Mouse (Mus musculus): ENCODE measurements around the gene Ifna9. TPM values are rescaled to one million over a fixed set of nuclear protein-coding genes. Genes with fewer than 3 reads are reported as not detected.
"Not testable (repeated sequence)": the region's sequence is repeated elsewhere in the genome, so short reads cannot be mapped to it uniquely, and the experiment has no call there.

Gene Ifna9
- polyA plus RNA-seq (2014; fragmentation: Nextera tagmentation; extraction: Ambion mirVana), result not detected in 2 replicates

DNA sequence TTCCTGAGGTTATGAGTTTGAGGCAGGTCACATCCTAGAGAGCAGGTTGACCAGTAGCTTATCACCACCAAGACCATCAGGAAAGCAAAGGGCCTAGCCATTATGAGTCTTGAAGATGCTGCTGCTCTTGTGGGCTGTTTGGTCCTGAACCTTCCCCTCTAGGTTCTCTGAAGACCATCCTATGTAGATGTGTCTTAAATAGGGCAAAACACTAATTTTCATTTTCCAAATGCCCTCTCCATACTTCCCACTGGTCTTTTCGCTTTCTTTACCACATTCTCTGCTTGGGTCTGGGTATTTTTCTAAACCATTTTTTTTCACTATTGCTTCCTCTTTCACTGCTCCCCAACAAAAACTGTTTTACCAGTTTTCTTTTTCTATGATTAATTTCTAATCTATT is at the start of gene Ifna9:
Gene Ifna9 (minus strand): TSS at position 101 of the 400 bp plus-strand sequence.
- Histone ChIP-seq H3K4me2 (no peak within 1 kb of the TSS), H3K27me3 (ENCODE audit: control insufficient read depth, insufficient read depth, low read length) (no peaks in the 10 kb centered on the region), H3K9me3 (replicated peaks; ENCODE audit: control insufficient read depth, low read length) (no peaks in the 10 kb centered on the region), H3K4me1 (ENCODE audit: control insufficient read depth, insufficient read depth, low read length) (no peaks in the 10 kb centered on the region), H3K9ac (ENCODE audit: low read depth, low read length) (no peak within 1 kb of the TSS), H3K36me3 (ENCODE audit: control insufficient read depth, insufficient read depth, low read length) (no peaks in the 10 kb centered on the region), H3K4me3 (ENCODE audit: low read depth, low read length) (no peak within 1 kb of the TSS), H3K27ac (ENCODE audit: low read depth, low read length) (no peak within 1 kb of the TSS)
- WGBS (ENCODE audit: insufficient replicate concordance), result 74% methylated on average over 1 of the region's 1 CpGs
- ATAC-seq (replicated peaks; ENCODE audit: insufficient number of reproducible peaks, low FRiP score, low TSS enrichment), result no peak

DNA sequence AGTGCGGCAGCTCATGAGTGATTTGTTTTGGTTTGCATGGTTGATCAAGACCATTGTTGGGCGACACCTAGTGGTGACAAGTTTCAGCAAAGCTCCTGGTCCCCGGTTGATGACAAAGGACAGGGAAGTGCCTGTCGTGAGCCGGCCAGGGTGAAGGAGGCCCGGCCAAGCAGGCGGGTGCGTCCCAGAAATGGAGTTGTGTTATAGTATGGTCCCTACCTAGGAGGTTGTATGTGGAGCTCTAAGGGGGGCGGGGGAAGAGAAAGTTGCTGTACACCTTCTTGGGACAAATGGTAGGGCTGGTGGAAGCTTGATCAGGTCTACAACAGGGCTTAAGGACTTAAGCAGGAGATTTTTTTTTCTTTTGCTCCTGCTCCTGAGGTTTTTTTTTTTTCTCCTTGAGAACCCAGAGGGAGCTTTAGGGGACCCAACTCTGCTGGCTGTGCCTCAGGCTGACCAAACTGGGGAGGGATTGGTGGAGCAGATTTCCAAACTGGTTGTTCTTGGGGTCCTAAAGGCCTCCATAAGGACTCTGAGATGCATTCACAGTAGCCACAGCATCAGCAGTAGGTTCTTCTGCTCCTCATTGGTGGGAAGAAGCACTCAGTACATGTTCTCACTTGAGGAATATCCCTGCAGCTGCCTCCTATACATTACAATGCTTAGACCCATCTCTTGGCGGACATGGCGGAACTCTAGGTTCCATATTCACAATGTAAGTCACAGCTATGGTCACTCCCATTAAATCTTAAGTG is 49.1 kb upstream of the Ifna9 start:
- ATAC-seq (replicated peaks; ENCODE audit: insufficient number of reproducible peaks, low FRiP score, low TSS enrichment), result peak; percentile 90
- Histone ChIP-seq H3K4me2 (peak overlapping the region; percentile 56), H3K36me3 (ENCODE audit: control insufficient read depth, insufficient read depth, low read length) (no peaks in the 10 kb centered on the region), H3K27ac (ENCODE audit: low read depth, low read length) (no peak overlapping the region), H3K4me3 (ENCODE audit: low read depth, low read length) (peak overlapping the region; percentile 41), H3K9me3 (replicated peaks; ENCODE audit: control insufficient read depth, low read length) (no peaks in the 10 kb centered on the region), H3K27me3 (ENCODE audit: control insufficient read depth, insufficient read depth, low read length) (no peaks in the 10 kb centered on the region), H3K4me1 (ENCODE audit: control insufficient read depth, insufficient read depth, low read length) (no peaks in the 10 kb centered on the region), H3K9ac (ENCODE audit: low read depth, low read length) (no peak overlapping the region)
- WGBS (ENCODE audit: insufficient replicate concordance), result 24% methylated on average over 11 of the region's 11 CpGs

DNA sequence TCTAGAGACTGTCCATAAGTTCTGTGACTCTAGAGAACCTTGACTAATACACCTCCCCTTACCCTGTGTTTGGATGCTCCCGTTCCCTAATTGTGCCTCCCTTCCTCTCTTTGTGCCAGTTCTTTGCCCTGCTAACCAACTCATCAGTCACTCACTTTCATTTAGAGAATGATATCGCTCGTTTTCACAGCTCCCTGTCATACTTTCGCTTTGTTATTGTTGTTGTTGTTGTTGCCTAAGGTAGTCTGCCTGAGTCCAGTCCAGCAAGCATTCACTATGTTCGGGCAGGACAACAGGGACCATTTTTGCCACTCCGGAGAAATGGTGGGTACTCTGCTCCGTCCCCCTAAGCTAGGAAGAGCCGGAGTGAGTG is 48.5 kb upstream of the Ifna9 start:
- 66% methylated on average over 8 of the region's 8 CpGs for WGBS (ENCODE audit: insufficient replicate concordance)
- no peak overlapping the region for H3K9ac ChIP-seq (ENCODE audit: low read depth, low read length)
- no peaks in the 10 kb centered on the region for H3K36me3 ChIP-seq (ENCODE audit: control insufficient read depth, insufficient read depth, low read length)
- no peak overlapping the region for H3K27ac ChIP-seq (ENCODE audit: low read depth, low read length)
- H3K4me3 ChIP-seq (ENCODE audit: low read depth, low read length), result peak overlapping the region; percentile 41
- no peaks in the 10 kb centered on the region for H3K27me3 ChIP-seq (ENCODE audit: control insufficient read depth, insufficient read depth, low read length)
- no peaks in the 10 kb centered on the region for H3K4me1 ChIP-seq (ENCODE audit: control insufficient read depth, insufficient read depth, low read length)
- no peaks in the 10 kb centered on the region for H3K9me3 ChIP-seq (replicated peaks; ENCODE audit: control insufficient read depth, low read length)
- H3K4me2 ChIP-seq, result peak overlapping the region; percentile 56
- no peak for ATAC-seq (replicated peaks; ENCODE audit: insufficient number of reproducible peaks, low FRiP score, low TSS enrichment)

DNA sequence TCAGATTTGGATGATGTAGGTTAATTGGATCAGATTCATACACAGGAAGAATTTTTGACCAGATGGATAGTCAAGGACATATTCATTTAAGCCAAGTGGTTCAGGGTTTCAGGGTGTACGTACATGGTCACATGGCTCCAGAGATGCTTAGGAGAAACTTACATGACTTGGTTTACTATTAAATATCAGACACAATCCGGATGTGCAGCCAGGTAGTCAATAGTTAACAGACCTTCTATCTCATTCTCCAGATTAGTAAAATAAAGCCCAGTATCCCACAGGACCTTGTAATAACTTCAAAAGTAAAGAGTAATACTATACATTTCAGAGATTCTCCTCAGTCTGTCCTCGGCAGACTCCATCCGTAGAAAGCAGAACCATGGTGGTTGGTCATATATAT is 42.1 kb upstream of the Ifna9 start, which contains the start of gene C87499:
Gene C87499 (minus strand): TSS at position 101 of the 400 bp plus-strand sequence.
- H3K4me2 ChIP-seq, result no peak within 1 kb of the TSS
- no peak within 1 kb of the TSS for H3K4me3 ChIP-seq (ENCODE audit: low read depth, low read length)
- no peaks in the 10 kb centered on the region for H3K4me1 ChIP-seq (ENCODE audit: control insufficient read depth, insufficient read depth, low read length)
- H3K9ac ChIP-seq (ENCODE audit: low read depth, low read length), result no peak within 1 kb of the TSS
- H3K36me3 ChIP-seq (ENCODE audit: control insufficient read depth, insufficient read depth, low read length), result no peaks in the 10 kb centered on the region
- no peak within 1 kb of the TSS for H3K27ac ChIP-seq (ENCODE audit: low read depth, low read length)
- no peak for ATAC-seq (replicated peaks; ENCODE audit: insufficient number of reproducible peaks, low FRiP score, low TSS enrichment)
- 85% methylated on average over 4 of the region's 4 CpGs for WGBS (ENCODE audit: insufficient replicate concordance)
- H3K27me3 ChIP-seq (ENCODE audit: control insufficient read depth, insufficient read depth, low read length), result no peaks in the 10 kb centered on the region
- H3K9me3 ChIP-seq (replicated peaks; ENCODE audit: control insufficient read depth, low read length), result no peaks in the 10 kb centered on the region

DNA sequence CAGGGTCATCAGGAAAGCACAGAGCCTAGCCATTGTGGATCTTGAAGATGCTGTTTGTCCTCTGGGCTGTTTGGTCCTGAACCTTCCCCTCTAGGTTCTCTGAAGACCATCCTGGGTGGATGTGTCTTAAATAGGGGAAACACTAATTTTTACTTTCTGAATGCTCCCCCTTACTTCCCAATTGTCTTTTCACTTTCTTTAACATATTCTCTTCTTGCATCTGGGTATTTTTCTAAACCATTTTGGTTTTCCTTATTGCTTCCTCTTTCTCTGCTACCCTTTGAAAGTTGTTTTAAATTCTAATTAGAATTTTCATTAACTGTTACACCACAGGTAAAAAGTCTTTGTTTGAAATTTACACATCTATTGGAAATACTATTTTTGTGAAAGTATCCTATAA is 11.1 kb upstream of the Ifna9 start, which contains the start of gene Ifna12:
Gene Ifna12 (minus strand): TSS at position 101 of the 400 bp plus-strand sequence.
- Histone ChIP-seq H3K4me2 (no peak within 1 kb of the TSS), H3K9ac (ENCODE audit: low read depth, low read length) (no peak within 1 kb of the TSS), H3K27me3 (ENCODE audit: control insufficient read depth, insufficient read depth, low read length) (no peaks in the 10 kb centered on the region), H3K4me3 (ENCODE audit: low read depth, low read length) (no peak within 1 kb of the TSS), H3K9me3 (replicated peaks; ENCODE audit: control insufficient read depth, low read length) (no peaks in the 10 kb centered on the region), H3K36me3 (ENCODE audit: control insufficient read depth, insufficient read depth, low read length) (no peaks in the 10 kb centered on the region), H3K27ac (ENCODE audit: low read depth, low read length) (no peak within 1 kb of the TSS), H3K4me1 (ENCODE audit: control insufficient read depth, insufficient read depth, low read length) (no peaks in the 10 kb centered on the region)
- ATAC-seq (replicated peaks; ENCODE audit: insufficient number of reproducible peaks, low FRiP score, low TSS enrichment), result no peak

DNA sequence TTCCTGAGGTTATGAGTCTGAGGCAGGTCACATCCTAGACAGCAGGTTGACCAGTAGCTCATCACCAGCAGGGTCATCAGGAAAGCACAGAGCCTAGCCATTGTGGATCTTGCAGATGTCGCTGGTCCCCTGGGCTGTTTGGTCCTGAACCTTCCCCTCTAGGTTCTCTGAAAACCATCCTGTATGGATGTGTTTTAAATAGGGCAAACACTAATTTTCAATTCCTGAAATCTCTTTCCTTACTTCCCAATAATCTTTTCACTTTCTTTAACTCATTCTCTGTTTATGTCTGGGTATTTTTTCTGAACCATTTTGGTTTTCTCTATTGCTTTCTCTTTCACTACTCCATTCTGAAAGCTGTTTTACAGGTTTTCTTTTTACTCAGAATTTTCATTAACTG is 20.5 kb downstream of the Ifna9 start, which contains the start of gene Ifna14:
Gene Ifna14 (minus strand): TSS at position 101 of the 400 bp plus-strand sequence.
- no peak for ATAC-seq (replicated peaks; ENCODE audit: insufficient number of reproducible peaks, low FRiP score, low TSS enrichment)
- WGBS (ENCODE audit: insufficient replicate concordance), result 71% methylated on average over 1 of the region's 1 CpGs
- no peaks in the 10 kb centered on the region for H3K27me3 ChIP-seq (ENCODE audit: control insufficient read depth, insufficient read depth, low read length)

DNA sequence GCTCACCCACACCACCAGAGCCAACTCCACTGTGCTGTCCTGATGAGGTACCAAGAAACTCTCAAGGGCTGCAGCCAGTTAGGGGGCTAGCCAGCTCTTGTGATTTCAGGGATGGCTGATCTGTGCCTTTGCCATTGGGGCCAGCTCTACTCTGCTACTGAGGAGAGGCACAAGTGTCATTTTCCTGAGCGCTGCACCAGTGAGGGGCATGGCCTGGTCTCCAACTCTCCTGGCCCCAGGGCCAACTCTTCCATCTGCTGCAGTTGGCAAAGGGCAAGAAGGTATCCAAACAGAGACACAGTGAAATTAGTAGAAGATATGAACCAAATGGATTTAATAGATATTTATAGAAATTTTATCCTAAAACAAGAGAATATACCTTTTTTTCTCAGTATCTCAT is 30.4 kb downstream of the Ifna9 start:
- no peak for ATAC-seq (replicated peaks; ENCODE audit: insufficient number of reproducible peaks, low FRiP score, low TSS enrichment)
- Histone ChIP-seq H3K9me3 (replicated peaks; ENCODE audit: control insufficient read depth, low read length) (no peaks in the 10 kb centered on the region), H3K4me3 (ENCODE audit: low read depth, low read length) (no peak overlapping the region), H3K27me3 (ENCODE audit: control insufficient read depth, insufficient read depth, low read length) (no peaks in the 10 kb centered on the region), H3K4me2 (no peak overlapping the region), H3K36me3 (ENCODE audit: control insufficient read depth, insufficient read depth, low read length) (no peaks in the 10 kb centered on the region), H3K27ac (ENCODE audit: low read depth, low read length) (no peak overlapping the region), H3K4me1 (ENCODE audit: control insufficient read depth, insufficient read depth, low read length) (no peaks in the 10 kb centered on the region), H3K9ac (ENCODE audit: low read depth, low read length) (no peak overlapping the region)
- 90% methylated on average over 1 of the region's 1 CpGs for WGBS (ENCODE audit: insufficient replicate concordance)

More for the DNA sequence above, 20.5 kb downstream of the Ifna9 start, which contains the start of gene Ifna14:
- Histone ChIP-seq H3K9me3 (replicated peaks; ENCODE audit: control insufficient read depth, low read length) (no peaks in the 10 kb centered on the region), H3K36me3 (ENCODE audit: control insufficient read depth, insufficient read depth, low read length) (no peaks in the 10 kb centered on the region), H3K27ac (ENCODE audit: low read depth, low read length) (no peak within 1 kb of the TSS), H3K9ac (ENCODE audit: low read depth, low read length) (no peak within 1 kb of the TSS), H3K4me3 (ENCODE audit: low read depth, low read length) (no peak within 1 kb of the TSS), H3K4me2 (no peak within 1 kb of the TSS), H3K4me1 (ENCODE audit: control insufficient read depth, insufficient read depth, low read length) (no peaks in the 10 kb centered on the region)

DNA sequence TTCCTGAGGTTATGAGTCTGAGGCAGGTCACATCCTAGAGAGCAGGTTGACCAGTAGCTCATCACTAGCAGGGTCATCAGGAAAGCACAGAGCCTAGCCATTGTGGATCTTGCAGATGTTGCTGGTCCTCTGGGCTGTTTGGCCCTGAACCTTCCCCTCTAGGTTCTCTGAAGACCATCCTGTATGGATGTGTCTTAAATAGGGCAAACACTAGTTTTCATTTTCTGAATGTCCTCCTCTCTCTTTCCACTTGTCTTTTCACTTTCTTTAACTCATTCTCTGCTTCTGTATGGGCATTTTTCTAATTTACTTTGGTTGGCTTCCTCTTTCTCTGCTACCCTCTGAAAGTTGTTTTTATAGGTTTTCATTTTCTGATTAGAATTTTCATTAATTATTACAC is 34.0 kb downstream of the Ifna9 start, which contains the start of gene Ifna15:
Gene Ifna15 (minus strand): TSS at position 101 of the 400 bp plus-strand sequence.
- not testable (repeated sequence) for H3K4me1 ChIP-seq (ENCODE audit: control insufficient read depth, insufficient read depth, low read length); H3K27me3 ChIP-seq (ENCODE audit: control insufficient read depth, insufficient read depth, low read length); H3K4me3 ChIP-seq (ENCODE audit: low read depth, low read length); H3K9ac ChIP-seq (ENCODE audit: low read depth, low read length); H3K4me2 ChIP-seq; H3K36me3 ChIP-seq (ENCODE audit: control insufficient read depth, insufficient read depth, low read length); H3K27ac ChIP-seq (ENCODE audit: low read depth, low read length); ATAC-seq (replicated peaks; ENCODE audit: insufficient number of reproducible peaks, low FRiP score, low TSS enrichment); H3K9me3 ChIP-seq (replicated peaks; ENCODE audit: control insufficient read depth, low read length)
